Mouse (Mus musculus): ENCODE data around the gene Dmgdh. TPM values are rescaled to one million over a fixed set of nuclear protein-coding genes. Genes with fewer than 3 reads are reported as not detected.
A peak's percentile ranks its signal among the peaks of the same experiment; 100 is the strongest.

The Dmgdh gene
- polyA plus RNA-seq, 1 experiment from 2014 or later, result 0.10 TPM

GRCm38 (mm10) chr13:93756674-93757073 lies 82.4 kb downstream of the Dmgdh start:
- H3K27ac ChIP-seq (ENCODE audit: low read depth, low read length), result no peak overlapping the region
- H3K36me3 ChIP-seq (ENCODE audit: control insufficient read depth, insufficient read depth, low read length), result no peaks in the 10 kb centered on the region
- H3K4me3 ChIP-seq (ENCODE audit: low read depth, low read length), result no peak overlapping the region
- H3K9ac ChIP-seq (ENCODE audit: low read length), result no peak overlapping the region
- H3K9me3 ChIP-seq (replicated peaks; ENCODE audit: control insufficient read depth, low read length), result no peaks in the 10 kb centered on the region
- no peak for DNase-seq (ENCODE audit: low spot score)
- H3K4me1 ChIP-seq (ENCODE audit: control insufficient read depth, insufficient read depth, low read length), result no peaks in the 10 kb centered on the region; the same call in 1 of the 2 replicates
- H3K27me3 ChIP-seq (replicated peaks; ENCODE audit: control insufficient read depth, insufficient read depth, low read length), result no peaks in the 10 kb centered on the region
- WGBS, result 92% methylated on average over 7 of the region's 7 CpGs
- ATAC-seq, result no peak
- H3K4me2 ChIP-seq (ENCODE audit: low read length), result no peak overlapping the region

- no peaks in the 10 kb centered on the region for H3K9me3 ChIP-seq (replicated peaks; ENCODE audit: control insufficient read depth, low read length)
- DNase-seq (ENCODE audit: low spot score) (no peak), ATAC-seq (no peak)
- WGBS, result 92% methylated on average over 6 of the region's 6 CpGs
- H3K4me3 ChIP-seq (ENCODE audit: low read depth, low read length), result no peak overlapping the region
- no peak overlapping the region for H3K9ac ChIP-seq (ENCODE audit: low read length)
- no peaks in the 10 kb centered on the region for H3K36me3 ChIP-seq (ENCODE audit: control insufficient read depth, insufficient read depth, low read length)
- H3K27me3 ChIP-seq (replicated peaks; ENCODE audit: control insufficient read depth, insufficient read depth, low read length), result no peaks in the 10 kb centered on the region
- no peak overlapping the region for H3K4me2 ChIP-seq (ENCODE audit: low read length)
- no peaks in the 10 kb centered on the region; the same call in 1 of the 2 replicates for H3K4me1 ChIP-seq (ENCODE audit: control insufficient read depth, insufficient read depth, low read length)
- H3K27ac ChIP-seq (ENCODE audit: low read depth, low read length), result no peak overlapping the region
Measured at GRCm38 (mm10) chr13:93757514-93757913, 83.3 kb downstream of the Dmgdh start.

- H3K27ac ChIP-seq (ENCODE audit: low read depth, low read length), result no peak overlapping the region
- no peaks in the 10 kb centered on the region for H3K27me3 ChIP-seq (replicated peaks; ENCODE audit: control insufficient read depth, insufficient read depth, low read length)
- H3K4me2 ChIP-seq (ENCODE audit: low read length), result no peak overlapping the region
- peak; percentile 20 for DNase-seq (ENCODE audit: low spot score)
- no peak overlapping the region for H3K4me3 ChIP-seq (ENCODE audit: low read depth, low read length)
- no peak overlapping the region for H3K9ac ChIP-seq (ENCODE audit: low read length)
- H3K4me1 ChIP-seq (ENCODE audit: control insufficient read depth, insufficient read depth, low read length), result no peaks in the 10 kb centered on the region
- no peaks in the 10 kb centered on the region for H3K36me3 ChIP-seq (ENCODE audit: control insufficient read depth, insufficient read depth, low read length)
- no peaks in the 10 kb centered on the region for H3K9me3 ChIP-seq (replicated peaks; ENCODE audit: control insufficient read depth, low read length)
- 37% methylated on average over 14 of the region's 14 CpGs for WGBS
- peak; percentile 55 for ATAC-seq
Measured at GRCm38 (mm10) chr13:93758149-93758898, 84.1 kb downstream of the Dmgdh start.

- Histone ChIP-seq H3K36me3 (ENCODE audit: control insufficient read depth, insufficient read depth, low read length) (no peaks in the 10 kb centered on the region), H3K9ac (ENCODE audit: low read length) (no peak overlapping the region), H3K4me1 (ENCODE audit: control insufficient read depth, insufficient read depth, low read length) (no peaks in the 10 kb centered on the region), H3K4me3 (ENCODE audit: low read depth, low read length) (no peak overlapping the region), H3K27me3 (replicated peaks; ENCODE audit: control insufficient read depth, insufficient read depth, low read length) (no peaks in the 10 kb centered on the region), H3K4me2 (ENCODE audit: low read length) (no peak overlapping the region), H3K9me3 (replicated peaks; ENCODE audit: control insufficient read depth, low read length) (no peaks in the 10 kb centered on the region), H3K27ac (ENCODE audit: low read depth, low read length) (no peak overlapping the region)
- WGBS, result 91% methylated on average over 8 of the region's 8 CpGs
- ATAC-seq, result no peak
- DNase-seq (ENCODE audit: low spot score), result no peak
Measured at GRCm38 (mm10) chr13:93761831-93762230, 87.6 kb downstream of the Dmgdh start.

- H3K4me2 ChIP-seq (ENCODE audit: low read length), result no peak overlapping the region
- H3K27me3 ChIP-seq (replicated peaks; ENCODE audit: control insufficient read depth, insufficient read depth, low read length), result no peaks in the 10 kb centered on the region
- DNase-seq (ENCODE audit: low spot score) (no peak), ATAC-seq (no peak)
- no peaks in the 10 kb centered on the region for H3K9me3 ChIP-seq (replicated peaks; ENCODE audit: control insufficient read depth, low read length)
- no peak overlapping the region for H3K4me3 ChIP-seq (ENCODE audit: low read depth, low read length)
- no peak overlapping the region for H3K9ac ChIP-seq (ENCODE audit: low read length)
- no peaks in the 10 kb centered on the region for H3K4me1 ChIP-seq (ENCODE audit: control insufficient read depth, insufficient read depth, low read length)
- WGBS, result 80% methylated on average over 3 of the region's 3 CpGs
- no peaks in the 10 kb centered on the region for H3K36me3 ChIP-seq (ENCODE audit: control insufficient read depth, insufficient read depth, low read length)
- H3K27ac ChIP-seq (ENCODE audit: low read depth, low read length), result no peak overlapping the region
Measured at GRCm38 (mm10) chr13:93762879-93763278, 88.6 kb downstream of the Dmgdh start.

- no peaks in the 10 kb centered on the region for H3K36me3 ChIP-seq (ENCODE audit: control insufficient read depth, insufficient read depth, low read length)
- no peak overlapping the region for H3K4me2 ChIP-seq (ENCODE audit: low read length)
- 92% methylated on average over 13 of the region's 13 CpGs for WGBS
- H3K9me3 ChIP-seq (replicated peaks; ENCODE audit: control insufficient read depth, low read length), result no peaks in the 10 kb centered on the region
- H3K27me3 ChIP-seq (replicated peaks; ENCODE audit: control insufficient read depth, insufficient read depth, low read length), result no peaks in the 10 kb centered on the region
- no peak overlapping the region for H3K4me3 ChIP-seq (ENCODE audit: low read depth, low read length)
- ATAC-seq, result no peak
- no peak overlapping the region for H3K27ac ChIP-seq (ENCODE audit: low read depth, low read length)
- H3K4me1 ChIP-seq (ENCODE audit: control insufficient read depth, insufficient read depth, low read length), result no peaks in the 10 kb centered on the region
- no peak overlapping the region for H3K9ac ChIP-seq (ENCODE audit: low read length)
- DNase-seq (ENCODE audit: low spot score), result no peak
Measured at GRCm38 (mm10) chr13:93764321-93764973, 90.2 kb downstream of the Dmgdh start.

- Histone ChIP-seq H3K27ac (ENCODE audit: low read depth, low read length) (peak overlapping the region; percentile 84), H3K27me3 (replicated peaks; ENCODE audit: control insufficient read depth, insufficient read depth, low read length) (no peaks in the 10 kb centered on the region), H3K36me3 (ENCODE audit: control insufficient read depth, insufficient read depth, low read length) (no peaks in the 10 kb centered on the region), H3K9me3 (replicated peaks; ENCODE audit: control insufficient read depth, low read length) (no peaks in the 10 kb centered on the region), H3K4me2 (ENCODE audit: low read length) (peak overlapping the region; percentile 97), H3K9ac (ENCODE audit: low read length) (peak overlapping the region; percentile 93), H3K4me1 (ENCODE audit: control insufficient read depth, insufficient read depth, low read length) (peaks cover 9% of the 10 kb centered on the region; the same call in 1 of the 2 replicates), H3K4me3 (ENCODE audit: low read depth, low read length) (peak overlapping the region; percentile 63)
- 37% methylated on average over 9 of the region's 9 CpGs for WGBS
- DNase-seq (ENCODE audit: low spot score) (peak; percentile 29), ATAC-seq (peak; percentile 53)
Measured at GRCm38 (mm10) chr13:93771031-93771587, 96.9 kb downstream of the Dmgdh start.

DNA sequence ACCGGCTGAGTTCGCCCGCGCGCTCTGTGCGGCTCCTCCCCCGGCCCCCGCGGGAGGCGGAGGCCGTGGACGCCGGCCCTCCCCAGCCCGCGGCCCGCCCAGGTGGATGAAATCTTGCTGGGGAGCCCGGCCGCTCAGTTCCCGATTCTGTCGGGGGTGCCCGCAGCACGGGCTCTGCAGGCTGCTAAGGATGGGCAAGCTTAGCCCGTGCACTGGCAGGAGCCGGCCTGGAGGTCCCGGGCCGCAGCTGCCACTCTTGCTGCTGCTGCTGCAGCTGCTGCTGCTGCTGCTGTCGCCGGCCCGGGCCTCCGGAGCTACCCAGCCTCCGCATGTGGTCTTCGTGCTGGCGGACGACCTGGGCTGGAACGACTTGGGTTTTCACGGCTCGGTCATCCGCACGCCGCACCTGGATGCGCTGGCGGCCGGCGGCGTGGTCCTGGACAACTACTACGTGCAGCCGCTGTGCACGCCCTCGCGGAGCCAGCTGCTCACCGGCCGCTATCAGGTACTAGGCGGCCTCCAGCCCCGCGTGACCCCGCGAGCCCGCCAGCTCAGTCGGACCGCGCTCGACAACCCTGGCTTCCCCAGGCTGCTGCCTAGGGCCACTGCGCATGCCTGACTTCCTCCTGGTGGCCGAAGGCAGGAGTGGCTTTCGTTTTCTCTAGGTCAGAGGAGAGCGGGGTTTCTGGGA lies 97.5 kb downstream of the Dmgdh start, which contains the start of gene Arsb:
Arsb (plus strand) TSS at position 43 of the 691 bp plus-strand sequence.
- no peaks in the 10 kb centered on the region for H3K9me3 ChIP-seq (replicated peaks; ENCODE audit: control insufficient read depth, low read length)
- peaks cover 9% of the 10 kb centered on the region; the same call in 1 of the 2 replicates for H3K4me1 ChIP-seq (ENCODE audit: control insufficient read depth, insufficient read depth, low read length)
- H3K4me3 ChIP-seq (ENCODE audit: low read depth, low read length), result peak within 1 kb of the TSS; percentile 63
- peak within 1 kb of the TSS; percentile 97 for H3K4me2 ChIP-seq (ENCODE audit: low read length)
- peak within 1 kb of the TSS; percentile 93 for H3K9ac ChIP-seq (ENCODE audit: low read length)
- peak; percentile 93 for ATAC-seq
- WGBS, result under 1% methylated on average over 66 of the region's 66 CpGs
- DNase-seq (ENCODE audit: low spot score), result peak; percentile 79
- H3K27ac ChIP-seq (ENCODE audit: low read depth, low read length), result peak within 1 kb of the TSS; percentile 84
- H3K27me3 ChIP-seq (replicated peaks; ENCODE audit: control insufficient read depth, insufficient read depth, low read length), result no peaks in the 10 kb centered on the region
- no peaks in the 10 kb centered on the region for H3K36me3 ChIP-seq (ENCODE audit: control insufficient read depth, insufficient read depth, low read length)
